Mouse (Mus musculus): ENCODE results near the gene Gp5.

GRCm38 (mm10) chr16:30310647-30311046, at the start of gene Gp5:
- no peak for TF ChIP-seq CTCF (IDR thresholded peaks at IDR 0.05; ENCODE audit: low read depth, low read length)
- no peak for TF ChIP-seq POLR2A (IDR thresholded peaks at IDR 0.05; ENCODE audit: extremely low read depth, insufficient read depth, low read length)
